Mouse (Mus musculus): ENCODE measurements around the gene Sestd1.

- no peak for TF ChIP-seq CTCF (IDR thresholded peaks at IDR 0.05; ENCODE audit: control insufficient read depth, insufficient read depth, insufficient read length)
- TF ChIP-seq CEBPB (IDR thresholded peaks at IDR 0.05; ENCODE audit: low read depth), result no peak
- TF ChIP-seq USF1 (IDR thresholded peaks at IDR 0.05; ENCODE audit: low read depth), result no peak
- TF ChIP-seq FOSL1 (IDR thresholded peaks at IDR 0.05; ENCODE audit: insufficient read depth, low read length, poor library complexity, severe bottlenecking), result no peak
- no peak for TF ChIP-seq MYOG (IDR thresholded peaks at IDR 0.05; ENCODE audit: control insufficient read depth, extremely low read depth, insufficient read length)
- TF ChIP-seq MAX (IDR thresholded peaks at IDR 0.05), result no peak
Observed at GRCm38 (mm10) chr2:77175411-77175810, 105.0 kb downstream of the Sestd1 start.

Data from C2C12 (cell line).